Mouse (Mus musculus) natural killer cell, adult 2 months (primary cell): Measurements from ENCODE around the gene Btg1.

Source experiments
- DNase-seq, 2 experiments: peaks; one replicate each; pipeline ENCODE4 v3.0.0; 2022; ENCODE audit warnings: low spot score in 2 of 2

The Btg1 gene

DNA sequence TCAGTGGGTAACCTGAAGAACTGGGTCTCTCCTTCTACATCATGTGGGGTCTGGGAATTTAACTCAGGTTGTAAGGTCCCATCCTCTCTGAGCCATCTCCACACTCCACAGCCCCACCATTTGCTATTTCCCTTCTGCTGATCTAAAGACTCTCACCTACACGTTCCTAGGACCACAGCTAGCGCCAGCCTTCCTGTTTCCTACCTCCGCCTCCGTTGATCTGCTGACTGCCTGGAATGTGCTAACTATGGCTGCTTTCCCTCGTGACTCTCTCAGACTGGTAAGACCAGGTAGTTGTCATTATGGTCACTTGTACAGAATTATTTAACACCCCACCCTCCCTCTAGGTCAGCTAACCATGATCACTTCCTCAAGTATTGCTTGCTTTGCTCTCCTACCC, 13.3 kb downstream of the Btg1 start:
- no peak for DNase-seq

DNA sequence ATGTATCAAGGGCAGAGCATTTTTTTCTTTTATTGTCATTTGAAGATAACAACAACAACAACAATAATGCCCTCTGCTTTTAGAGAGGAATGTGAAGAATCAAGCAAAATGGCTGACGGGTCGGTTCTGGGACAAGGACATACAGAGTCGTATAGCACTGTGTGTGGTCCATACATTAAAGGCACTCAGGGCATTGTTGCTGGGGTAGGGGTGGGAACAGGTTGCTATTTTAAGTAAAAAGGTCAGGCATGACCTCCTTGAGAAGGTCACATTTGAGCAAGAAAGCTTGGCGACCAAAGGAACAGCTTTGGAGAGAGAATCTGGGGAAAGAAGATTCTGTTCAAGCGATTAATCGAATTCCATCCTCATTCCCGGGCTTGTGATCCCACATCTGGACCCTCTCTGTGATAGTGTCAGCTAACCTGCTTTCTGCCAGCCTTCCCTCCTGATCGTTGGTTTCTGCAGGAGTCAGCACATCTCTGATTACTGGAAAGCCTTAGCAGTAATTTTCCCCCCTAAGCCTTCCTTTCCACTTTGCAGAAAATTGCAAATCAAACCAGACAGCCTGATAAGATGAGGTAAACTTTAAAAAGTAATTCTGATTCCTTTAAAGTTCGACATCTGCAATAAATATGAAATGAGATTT, 14.4 kb downstream of the Btg1 start:
- no peak for DNase-seq

DNA sequence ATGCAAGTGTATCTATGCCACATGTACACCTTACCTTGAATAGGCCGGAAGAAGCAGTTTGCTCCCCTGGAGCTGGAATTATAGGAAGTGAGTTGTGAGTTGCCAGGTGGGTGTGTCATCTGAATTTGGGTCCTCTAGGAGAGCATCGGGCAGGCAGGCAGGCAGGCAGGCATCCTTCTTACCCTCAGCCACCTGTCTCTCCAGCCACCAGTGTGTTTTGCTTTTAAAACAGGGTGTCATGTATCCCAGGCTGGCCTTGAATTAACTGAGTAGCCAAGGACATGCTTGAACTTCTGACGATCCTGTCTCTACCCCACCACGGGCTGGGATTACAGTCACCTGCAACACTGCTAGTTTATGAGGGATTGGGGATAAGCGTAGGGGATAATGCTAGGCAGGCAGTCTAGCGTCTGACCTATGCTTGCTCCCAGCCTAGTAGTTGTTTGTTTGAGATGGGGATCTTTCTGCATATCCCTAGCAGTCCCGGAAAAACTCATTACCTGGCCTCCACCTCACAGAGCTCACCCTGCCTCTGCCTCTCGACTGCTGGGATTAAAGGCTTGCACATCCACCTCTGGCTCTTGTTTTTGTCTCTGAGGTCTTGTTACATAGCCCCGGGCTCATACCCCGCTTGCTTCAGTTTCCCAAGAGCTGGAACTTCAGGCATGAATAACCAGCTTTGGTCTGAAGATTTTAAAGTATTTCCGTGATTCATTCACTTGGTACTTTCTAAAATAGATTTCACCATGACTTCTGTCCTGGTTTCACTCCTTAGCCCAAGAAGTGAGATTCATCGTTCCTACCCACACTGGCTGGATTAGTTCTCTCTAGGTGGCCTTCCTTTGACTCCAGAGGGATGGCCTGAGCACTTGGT, 15.7 kb downstream of the Btg1 start:
- no peak for DNase-seq

DNA sequence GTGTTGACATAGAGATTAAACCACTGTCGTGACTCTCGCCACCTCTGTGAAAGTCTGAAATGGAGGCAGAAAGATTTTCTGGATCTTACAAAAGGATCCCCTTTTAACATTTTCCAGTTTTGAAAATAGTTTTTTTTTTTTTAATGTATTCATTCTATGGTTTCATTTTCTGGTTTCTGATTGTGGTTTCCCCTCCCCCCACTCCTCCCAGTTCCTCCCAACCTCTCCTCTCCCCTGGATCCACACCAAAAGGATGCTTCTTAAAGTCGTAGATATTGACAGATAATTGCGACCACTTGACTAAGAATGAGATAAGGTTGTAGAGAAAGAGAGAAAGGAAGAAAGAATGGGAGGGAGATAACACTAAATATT, 16.3 kb downstream of the Btg1 start:
- DNase-seq: no peak

DNA sequence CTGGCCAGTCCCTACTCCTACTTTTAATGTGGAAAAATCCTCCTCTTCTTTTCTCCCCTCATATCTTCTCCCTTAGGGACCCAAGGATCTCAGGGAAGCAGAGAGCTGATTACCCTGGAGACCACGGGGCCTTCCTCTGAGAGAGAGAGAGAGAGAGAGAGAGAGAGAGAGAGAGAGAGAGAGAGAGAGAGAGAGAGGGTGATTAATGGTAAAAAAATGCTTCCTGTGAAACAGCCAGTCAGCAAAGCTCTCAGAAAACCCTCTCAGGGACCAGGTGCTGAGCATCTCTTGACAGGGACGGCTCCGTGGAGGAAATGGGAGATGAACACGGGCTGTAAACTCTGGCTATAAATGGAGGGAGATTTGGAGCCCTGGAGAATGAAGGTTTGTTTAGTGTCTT, 18.7 kb downstream of the Btg1 start:
- DNase-seq: no peak

DNA sequence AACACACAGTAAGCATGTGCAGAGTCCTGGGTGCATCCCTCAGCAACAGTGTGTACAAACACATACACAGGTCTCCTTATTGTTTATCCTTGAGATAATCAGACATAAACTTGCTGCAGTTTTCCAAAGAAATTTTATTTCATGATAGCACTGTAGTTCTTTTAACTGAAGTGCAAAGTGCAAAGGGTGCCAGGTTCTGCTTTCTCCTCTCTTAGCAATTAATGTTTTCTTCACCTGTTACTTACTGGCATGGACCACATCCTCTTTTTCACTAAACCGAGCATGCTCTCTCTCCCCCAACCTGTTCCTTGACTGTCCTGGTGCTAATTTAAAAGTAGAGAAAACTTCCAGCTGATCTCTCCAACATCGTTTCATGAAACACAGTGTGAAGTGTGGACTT, 21.7 kb downstream of the Btg1 start:
- no peak for DNase-seq

DNA sequence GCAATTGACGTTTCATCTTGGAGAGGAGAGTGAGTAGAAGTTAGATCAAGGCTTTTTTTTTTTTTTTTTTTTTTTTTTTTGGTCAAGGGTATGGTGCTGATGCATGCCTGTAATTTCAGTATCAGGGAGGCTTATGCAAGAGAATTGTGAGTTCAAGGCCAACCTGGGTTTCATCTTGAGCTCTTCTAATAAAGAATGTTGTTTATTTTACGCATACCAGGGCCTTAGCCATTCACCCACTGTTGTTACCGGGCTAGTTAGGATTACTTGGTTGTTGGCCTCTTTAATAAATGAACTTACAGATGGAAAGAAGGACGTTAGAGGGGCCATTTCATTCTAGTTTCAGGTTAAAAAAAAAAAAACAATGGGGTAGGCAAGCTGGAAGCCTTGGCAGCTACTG, 25.2 kb downstream of the Btg1 start:
- no peak for DNase-seq

DNA sequence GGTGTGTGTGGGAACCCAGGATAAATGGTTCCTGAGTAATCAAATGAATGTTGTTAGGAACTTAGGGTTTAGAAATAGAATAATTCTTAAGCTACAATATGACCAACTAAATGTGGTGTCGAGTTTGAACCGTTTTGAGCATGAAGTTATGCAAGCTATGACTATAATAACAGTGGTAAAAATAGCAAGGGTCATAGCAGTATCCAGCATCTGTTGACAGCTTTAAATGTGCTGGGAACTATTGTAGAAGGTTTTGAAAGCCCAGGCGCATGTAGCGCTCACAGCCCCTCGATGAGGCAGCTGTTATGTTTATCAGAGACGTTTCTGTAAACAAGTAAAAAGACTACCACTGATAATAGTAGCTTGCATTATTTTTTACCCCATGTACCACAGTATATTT, 25.9 kb downstream of the Btg1 start:
- no peak for DNase-seq

DNA sequence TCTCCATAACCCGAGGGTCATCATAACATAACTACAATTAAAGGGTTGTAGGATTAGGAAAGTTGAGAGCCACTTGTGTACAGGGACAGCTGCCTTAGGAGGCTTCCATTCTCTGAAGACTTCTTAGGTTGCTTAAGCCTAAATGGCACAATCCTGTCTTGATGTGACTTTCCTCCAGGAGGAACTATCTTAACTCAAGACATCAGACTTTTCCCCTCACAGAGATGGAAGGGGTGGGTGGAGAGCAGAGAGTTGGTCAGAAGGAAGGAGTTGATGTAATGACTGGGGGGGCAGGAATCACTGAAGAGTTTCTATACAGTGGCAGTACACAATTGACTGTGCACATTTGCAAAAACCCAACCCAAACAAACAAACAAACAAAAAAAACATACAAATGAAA, 28.4 kb downstream of the Btg1 start:
- DNase-seq: no peak

DNA sequence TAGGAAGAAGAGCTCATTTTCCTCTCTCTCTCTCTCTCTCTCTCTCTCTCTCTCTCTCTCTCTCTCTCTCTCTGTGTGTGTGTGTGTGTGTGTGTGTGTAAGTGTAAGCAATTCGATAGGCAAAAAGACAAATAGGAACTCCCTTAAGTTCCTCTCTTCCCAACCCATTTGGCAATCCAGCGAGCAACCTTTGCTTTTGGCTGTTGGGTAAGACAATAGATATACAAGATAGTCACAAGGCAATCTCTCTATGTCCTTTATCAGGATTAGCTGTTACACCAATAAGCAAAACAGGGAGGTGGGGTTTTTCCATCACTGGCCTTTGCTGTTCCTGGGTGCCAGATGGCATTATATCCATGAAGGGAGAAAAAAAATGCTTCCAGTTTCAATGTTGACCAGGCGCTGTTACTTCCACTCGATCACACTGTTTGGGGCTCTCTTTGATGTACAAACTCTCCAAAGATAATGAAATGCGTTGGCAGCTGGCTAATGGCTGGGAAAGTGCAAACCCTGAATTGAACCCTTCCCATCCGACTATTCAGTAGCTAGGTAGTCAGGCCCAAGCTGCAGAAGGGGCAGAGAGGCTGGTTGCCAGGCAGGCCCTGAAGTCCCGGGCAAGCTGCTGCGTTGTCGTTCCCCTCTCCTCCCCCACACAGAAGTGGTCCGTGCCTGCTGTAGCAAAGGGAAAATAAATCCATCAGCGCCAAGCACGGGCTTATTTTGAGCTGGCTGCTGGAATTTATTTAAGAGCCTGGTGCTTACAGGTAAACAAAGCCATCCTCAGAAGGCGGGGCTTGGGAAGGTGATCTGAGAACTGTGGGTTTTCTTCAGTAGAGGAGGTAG, 29.4 kb downstream of the Btg1 start:
- DNase-seq: no peak

DNA sequence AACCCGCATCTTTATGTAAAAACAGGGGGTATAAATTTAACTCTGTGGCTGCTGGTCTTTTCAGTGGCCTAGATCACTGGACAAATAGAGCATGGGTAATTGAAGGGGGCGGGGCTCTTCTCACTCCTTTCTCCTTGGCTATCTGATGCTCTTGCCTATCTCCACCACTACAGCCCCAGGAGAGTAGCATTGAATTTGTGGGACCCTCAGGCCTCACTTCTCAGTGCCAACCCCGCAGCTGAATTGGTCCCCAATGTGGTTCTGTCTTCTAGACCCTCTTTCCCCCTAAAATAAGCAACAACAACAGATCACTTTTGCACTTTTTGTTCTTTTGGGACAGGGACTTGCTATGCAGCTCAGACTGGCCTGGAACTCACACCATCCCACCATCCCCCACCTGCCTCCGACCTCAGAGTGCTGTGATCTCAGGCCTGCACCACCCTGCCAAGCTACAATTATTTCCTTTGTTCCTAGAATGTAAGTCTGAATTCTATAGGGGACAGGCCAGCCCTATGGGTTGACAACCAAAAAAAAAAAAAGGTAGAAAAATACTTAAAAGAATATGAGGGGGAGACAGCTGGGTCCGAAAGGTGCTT, 30.2 kb downstream of the Btg1 start:
- no peak for DNase-seq

DNA sequence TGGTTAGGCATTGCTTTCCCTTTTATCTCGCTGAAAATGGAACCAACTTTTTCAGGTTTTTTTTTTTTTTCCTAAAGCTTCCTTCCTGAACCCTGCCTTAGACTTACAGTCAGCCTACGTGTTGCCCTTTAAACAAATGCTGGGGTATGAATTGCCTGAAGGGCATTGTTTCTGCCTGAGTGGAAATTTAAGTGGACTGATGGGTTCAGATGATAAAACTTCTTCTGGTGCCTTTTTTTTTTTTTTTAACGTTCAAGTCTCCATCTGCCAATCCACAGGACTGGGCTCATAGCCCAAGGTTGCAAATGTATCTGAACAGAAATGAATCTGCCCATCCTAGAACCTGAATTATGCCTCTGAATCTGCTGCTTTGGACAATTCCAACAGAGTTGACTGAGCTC, 31.4 kb downstream of the Btg1 start:
- DNase-seq: no peak

DNA sequence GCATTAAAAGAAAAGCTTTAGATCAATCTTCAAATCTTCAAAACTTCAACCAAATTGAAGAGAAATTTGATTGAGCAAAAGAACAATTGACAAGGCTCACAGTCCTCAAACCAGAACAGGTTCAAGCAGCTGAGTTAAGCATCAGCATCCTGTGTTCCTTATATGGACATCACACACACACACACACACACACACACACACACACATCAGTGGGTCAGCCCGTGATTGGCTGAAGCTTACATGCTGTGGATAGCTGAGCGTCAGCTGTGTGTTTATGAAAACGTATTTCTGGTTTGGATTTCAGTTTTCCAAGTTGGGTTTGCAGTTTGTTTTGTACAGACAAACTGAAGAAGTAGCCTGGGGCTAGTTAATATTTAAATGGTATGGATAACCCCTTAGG, 32.7 kb downstream of the Btg1 start:
- no peak for DNase-seq

DNA sequence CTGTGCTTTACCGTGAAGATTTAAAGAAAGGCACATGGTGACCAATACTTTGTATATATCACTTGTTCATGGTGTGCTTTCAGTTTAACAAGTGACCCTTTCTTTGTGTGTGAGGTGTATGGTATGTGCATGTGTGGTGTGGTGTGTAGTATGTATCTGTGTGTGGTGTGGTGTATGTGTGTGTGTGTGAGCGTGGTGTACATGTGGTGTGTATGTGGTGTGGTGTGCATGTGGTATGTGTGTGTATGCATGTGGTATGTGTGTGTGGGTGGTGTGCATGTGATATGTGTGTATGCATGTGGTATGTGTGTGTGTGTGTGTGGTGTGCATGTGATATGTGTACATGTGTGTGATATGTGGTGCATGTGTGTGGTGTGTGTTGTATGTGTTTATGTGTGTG, 35.6 kb downstream of the Btg1 start:
- DNase-seq: no peak

DNA sequence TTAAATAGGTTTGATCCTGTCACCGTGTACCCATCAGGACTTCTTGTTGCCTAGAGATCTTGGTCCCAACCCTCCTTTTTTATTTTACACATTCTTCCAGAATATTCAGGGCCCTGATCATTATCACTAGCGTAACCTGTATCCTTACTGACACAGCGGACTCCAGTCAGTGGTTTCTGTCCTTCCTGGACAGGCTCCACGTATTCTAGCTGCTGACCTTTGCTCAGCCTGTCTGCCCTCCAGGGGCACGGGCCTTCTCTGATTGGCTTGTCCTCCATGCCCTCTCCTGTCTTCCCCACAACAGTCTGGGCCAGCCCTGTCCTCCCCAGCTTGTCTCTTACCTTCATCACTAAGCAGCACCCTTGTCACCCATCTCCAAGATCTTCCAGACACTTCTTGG, 36.2 kb downstream of the Btg1 start:
- no peak for DNase-seq

DNA sequence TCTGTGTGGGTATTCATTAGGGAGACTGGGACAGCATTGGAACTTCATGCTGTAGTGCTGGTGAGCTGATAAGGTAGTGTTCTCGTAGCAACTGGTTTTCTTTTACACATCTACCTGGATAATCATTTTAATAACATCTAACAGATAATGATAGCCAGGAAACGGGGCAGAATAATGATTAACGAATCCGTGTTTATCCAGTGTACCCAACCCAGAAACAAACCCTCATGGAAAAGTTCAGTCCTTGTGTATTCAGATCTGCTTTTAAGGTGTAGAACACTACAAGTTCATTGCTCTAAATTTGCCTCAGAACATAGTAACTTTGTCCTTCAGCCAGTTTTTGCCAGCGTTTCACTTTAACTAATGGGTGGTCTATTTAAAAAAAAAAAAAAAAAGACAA, 37.3 kb downstream of the Btg1 start:
- no peak for DNase-seq

DNA sequence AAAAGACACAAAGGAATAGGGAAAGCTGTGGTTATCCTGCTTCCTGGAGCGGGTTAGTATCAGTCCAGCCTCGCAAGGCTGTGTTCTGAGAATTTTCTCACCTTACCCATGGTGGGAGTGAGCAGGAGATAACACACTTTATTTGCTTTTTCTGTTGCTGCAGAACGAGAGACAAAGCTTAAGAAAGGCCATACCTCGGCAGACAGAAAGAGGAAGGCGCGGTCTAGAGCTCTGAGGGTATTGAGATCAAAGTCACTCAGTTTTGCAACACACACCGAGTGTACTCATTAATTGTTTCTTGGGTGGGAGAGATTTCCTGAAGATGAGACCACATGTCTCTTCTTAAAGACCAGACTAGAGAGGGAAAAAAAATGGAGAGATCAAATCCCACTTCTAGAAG, 37.8 kb downstream of the Btg1 start:
- no peak for DNase-seq

DNA sequence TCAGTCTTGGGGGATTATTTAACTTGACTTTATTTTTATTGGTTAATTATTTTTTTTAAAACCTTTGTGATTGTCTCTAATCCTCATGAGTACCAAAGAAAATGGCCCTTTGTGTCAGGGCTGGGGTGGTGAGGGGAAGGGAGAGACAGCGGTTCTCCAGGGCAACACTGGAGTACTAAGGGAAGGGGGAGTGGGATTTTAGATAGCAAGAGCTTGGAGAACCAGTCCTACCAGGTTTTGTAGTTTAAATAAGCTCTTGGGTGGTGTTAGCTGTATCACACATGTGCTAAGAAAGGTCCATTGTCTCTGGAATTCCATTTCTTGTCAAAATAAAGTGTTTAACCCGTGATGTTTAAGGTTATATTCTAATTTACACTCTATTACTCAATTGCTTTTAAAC, 38.3 kb downstream of the Btg1 start:
- DNase-seq: no peak

DNA sequence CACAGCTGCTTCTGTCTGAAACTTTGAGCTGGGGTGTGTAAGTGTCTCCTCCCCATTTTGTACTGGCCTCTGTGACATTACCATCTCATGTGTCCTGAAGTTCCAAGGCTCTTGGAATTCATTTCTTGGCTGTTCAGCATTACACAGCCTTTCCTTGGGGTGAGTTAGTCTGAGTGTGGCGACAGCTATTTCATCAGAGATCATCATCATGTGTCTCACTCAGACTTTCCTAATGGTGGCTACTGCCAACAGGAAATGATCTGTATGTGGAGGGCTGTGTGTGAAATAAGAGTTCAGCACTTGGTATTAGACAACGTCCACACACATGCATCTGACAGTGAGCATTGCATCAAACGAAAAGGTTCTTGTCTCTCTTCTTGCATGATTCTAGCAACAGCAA, 39.4 kb downstream of the Btg1 start:
- peak in 1 of 2 experiments; percentile 30 for DNase-seq

DNA sequence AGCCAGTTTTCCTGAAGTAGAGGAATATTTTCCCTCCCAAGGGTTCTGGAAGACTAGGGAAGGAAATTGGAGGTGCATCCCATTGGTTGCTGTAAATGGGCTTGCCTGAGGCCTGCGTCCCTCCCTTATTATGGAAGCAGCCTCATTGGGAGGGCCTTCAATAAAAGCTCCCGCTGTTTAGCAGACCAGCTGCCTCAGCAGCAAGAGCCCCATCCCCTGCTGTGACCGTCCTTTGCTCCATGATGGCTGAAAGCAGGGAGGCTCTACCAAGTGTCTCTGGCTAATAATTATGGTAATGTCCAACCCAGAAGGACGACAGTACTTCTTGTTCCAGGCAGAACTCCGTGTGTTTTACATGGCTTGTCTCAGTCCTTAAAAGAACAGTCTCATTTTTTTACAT, 42.1 kb downstream of the Btg1 start:
- DNase-seq: no peak

DNA sequence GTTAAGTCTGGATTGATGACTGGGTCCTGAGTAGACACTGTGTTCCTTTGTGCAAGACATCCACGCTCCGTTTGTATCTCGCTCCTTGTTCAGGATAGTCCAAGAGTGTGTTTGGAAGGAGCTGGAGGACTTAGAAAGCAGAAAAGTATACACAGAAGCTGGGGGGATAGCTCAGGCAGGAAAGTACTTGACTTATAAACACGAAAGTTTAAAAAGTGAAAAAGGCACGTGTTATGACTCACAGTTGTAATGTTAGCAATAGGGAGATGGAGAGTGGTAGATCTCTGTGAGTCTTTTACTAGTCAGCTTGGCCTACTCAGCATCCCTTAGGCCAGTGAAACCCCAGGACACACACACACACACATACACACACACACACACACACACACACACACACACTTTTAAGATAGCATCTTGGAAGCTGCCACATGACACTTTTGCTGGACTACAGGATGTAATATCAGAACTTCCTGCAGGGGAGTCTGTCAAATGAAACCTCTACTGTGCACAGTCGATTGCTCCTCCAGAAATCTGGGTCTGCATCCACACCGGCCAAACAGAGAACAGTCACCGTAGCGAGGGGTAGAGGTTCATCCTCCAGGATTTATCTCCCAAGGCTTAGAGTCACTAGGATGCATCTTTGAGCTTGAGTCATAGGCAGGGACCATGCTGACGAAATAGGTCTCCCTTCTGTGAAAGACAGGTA, 43.6 kb downstream of the Btg1 start:
- DNase-seq: no peak

DNA sequence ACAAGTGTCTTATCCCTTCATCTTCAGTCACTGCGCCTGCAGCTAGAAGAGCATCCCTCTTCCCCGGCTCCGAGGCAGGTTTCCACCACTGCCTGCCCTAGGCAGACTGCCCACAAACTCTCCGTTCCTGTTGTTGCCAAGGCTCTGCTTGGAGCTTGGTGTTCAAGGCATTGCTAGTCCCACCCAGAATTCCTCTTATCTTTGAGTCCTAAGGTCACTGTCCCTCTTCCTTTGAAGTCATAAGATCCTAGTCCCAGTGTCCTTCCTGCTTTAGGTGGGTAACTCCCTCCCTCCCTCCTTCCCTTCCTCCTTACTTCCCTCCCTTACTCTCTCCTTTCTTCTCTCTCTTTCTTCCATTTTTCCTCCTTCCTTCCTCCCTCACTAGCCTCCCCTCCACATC, 46.2 kb downstream of the Btg1 start:
- DNase-seq: no peak
